23 mouse cellular contexts compared by ENCODE assay signal in genomic region chr2:130540266-130540665, GRCm38 (mm10). TPM values are rescaled to one million over a fixed set of nuclear protein-coding genes. Genes with fewer than 3 reads are reported as not detected.
DNase-seq lines count a peak whose midpoint lies in the region; ATAC-seq lines count a peak whose summit lies in the region.
"Had no signal": no experiment of that assay in that cellular context is flagged by ENCODE, and none has a peak within 500 bp of the region (broad histone marks: within the 10 kb centered on the region; RNA-seq: fewer than 3 reads in every experiment).

No protein-coding gene starts in this region.

- peak; percentile 60 for ATAC-seq in granulocyte monocyte progenitor cell, adult 5-6 weeks (replicated peaks; ENCODE audit: poor library complexity, severe bottlenecking)
- ATAC-seq in neutrophil, adult 5-6 weeks (ENCODE audit: extremely low read depth, insufficient number of reproducible peaks, low FRiP score, poor library complexity, severe bottlenecking), result peak; percentile 56; the same call in 1 of the 2 replicates
- no peak for ATAC-seq in neural tube, embryonic 15.5 days (ENCODE audit: low FRiP score)
- no peak for ATAC-seq in forebrain, embryonic 13.5 days
- ATAC-seq: hindbrain, postnatal 0 days; midbrain, embryonic 15.5 days; Patski had no signal

- no peak overlapping the region for H3K9ac ChIP-seq in neural tube, embryonic 15.5 days (replicated peaks)
- no peak overlapping the region for H3K9ac ChIP-seq in forebrain, embryonic 13.5 days
- H3K9ac ChIP-seq: embryonic facial prominence, embryonic 15.5 days; kidney, embryonic 15.5 days; midbrain, embryonic 15.5 days; neural tube, embryonic 12.5 days had no signal

- no peak overlapping the region for H3K27ac ChIP-seq in neural tube, embryonic 15.5 days (replicated peaks)
- no peak overlapping the region for H3K27ac ChIP-seq in hindbrain, embryonic 10.5 days
- H3K27ac ChIP-seq in forebrain, embryonic 13.5 days, result no peak overlapping the region
- H3K27ac ChIP-seq: embryonic facial prominence, embryonic 15.5 days; heart, adult 2 months; hindbrain, postnatal 0 days; kidney, embryonic 15.5 days; macrophage; midbrain, embryonic 15.5 days; neural tube, embryonic 12.5 days; stomach, postnatal 0 days had no signal

- H3K9me3 ChIP-seq in neural tube, embryonic 15.5 days (replicated peaks), result no peaks in the 10 kb centered on the region
- no peaks in the 10 kb centered on the region for H3K9me3 ChIP-seq in hindbrain, embryonic 10.5 days
- H3K9me3 ChIP-seq in forebrain, embryonic 13.5 days (replicated peaks), result no peaks in the 10 kb centered on the region
- H3K9me3 ChIP-seq: embryonic facial prominence, embryonic 15.5 days; kidney, embryonic 15.5 days; midbrain, embryonic 15.5 days; neural tube, embryonic 12.5 days had no signal

- no peak overlapping the region for H3K4me2 ChIP-seq in neural tube, embryonic 15.5 days
- no peak overlapping the region for H3K4me2 ChIP-seq in forebrain, embryonic 13.5 days
- H3K4me2 ChIP-seq: embryonic facial prominence, embryonic 15.5 days; kidney, embryonic 15.5 days; midbrain, embryonic 15.5 days; neural tube, embryonic 12.5 days had no signal

- peak; percentile 28 to 55 for DNase-seq in spleen, postnatal 36 days (ENCODE audit: low spot score in 2 of 2)
- no peak for DNase-seq in spleen, postnatal 14 days (ENCODE audit: low spot score in 2 of 2)
- peak; percentile 69 for DNase-seq in thymus, postnatal 4 days
- no peak for DNase-seq in hindbrain, embryonic 10.5 days (ENCODE audit: low spot score)
- DNase-seq: cerebellum, adult 11-12 months; heart, adult 2 months; lung, adult 18-20 months had no signal

- 88% methylated on average over 9 of the region's 9 CpGs for WGBS in neural tube, embryonic 15.5 days
- WGBS in hindbrain, embryonic 10.5 days, result 91% methylated on average over 9 of the region's 9 CpGs
- WGBS in forebrain, embryonic 13.5 days, result 93% methylated on average over 9 of the region's 9 CpGs

- no peaks in the 10 kb centered on the region for H3K4me1 ChIP-seq in neural tube, embryonic 15.5 days
- H3K4me1 ChIP-seq in hindbrain, embryonic 10.5 days (replicated peaks), result no peaks in the 10 kb centered on the region
- no peaks in the 10 kb centered on the region for H3K4me1 ChIP-seq in forebrain, embryonic 13.5 days
- H3K4me1 ChIP-seq: embryonic facial prominence, embryonic 15.5 days; kidney, embryonic 15.5 days; midbrain, embryonic 15.5 days; neural tube, embryonic 12.5 days had no signal

- no peaks in the 10 kb centered on the region for H3K27me3 ChIP-seq in neural tube, embryonic 15.5 days (replicated peaks)
- no peaks in the 10 kb centered on the region for H3K27me3 ChIP-seq in hindbrain, embryonic 10.5 days (ENCODE audit: insufficient read depth, poor library complexity, severe bottlenecking)
- H3K27me3 ChIP-seq in forebrain, embryonic 13.5 days, result no peaks in the 10 kb centered on the region
- H3K27me3 ChIP-seq: embryonic facial prominence, embryonic 15.5 days; kidney, embryonic 15.5 days; midbrain, embryonic 15.5 days; neural tube, embryonic 12.5 days; Patski had no signal

- no peak overlapping the region for H3K4me3 ChIP-seq in neural tube, embryonic 15.5 days (replicated peaks)
- no peak overlapping the region for H3K4me3 ChIP-seq in hindbrain, embryonic 10.5 days
- H3K4me3 ChIP-seq in forebrain, embryonic 13.5 days, result no peak overlapping the region
- H3K4me3 ChIP-seq: embryonic facial prominence, embryonic 15.5 days; heart, adult 2 months; kidney, embryonic 15.5 days; layer of hippocampus, adult 2 months; midbrain, embryonic 15.5 days; neural tube, embryonic 12.5 days had no signal

- peaks cover 93% of the 10 kb centered on the region for H3K36me3 ChIP-seq in neural tube, embryonic 15.5 days
- H3K36me3 ChIP-seq in hindbrain, embryonic 10.5 days, result peaks cover 97% of the 10 kb centered on the region
- peaks cover 96% of the 10 kb centered on the region for H3K36me3 ChIP-seq in forebrain, embryonic 13.5 days (ENCODE audit: poor library complexity, severe bottlenecking)

RNA-seq across cellular contexts. Expression of gene Mrps26, which starts 23.3 kb away (rescaled TPM):
- 66.7 and 82.1 TPM in 2 replicates for total RNA-seq in granulocyte monocyte progenitor cell, adult 5-6 weeks (2014; fragmentation: Nextera tagmentation)
- 47.1 and 52.4 TPM in 2 replicates for total RNA-seq in granulocyte monocyte progenitor cell, adult 5-6 weeks (2017)
- 22.0 and 26.0 TPM in 2 replicates for total RNA-seq in neutrophil, adult 5-6 weeks (2017)
- 105 and 107 TPM in 2 replicates for polyA plus RNA-seq in neural tube, embryonic 15.5 days (2015; fragmentation: Nextera tagmentation; extraction: Ambion mirVana)
- polyA plus RNA-seq in hindbrain, embryonic 10.5 days (2016; fragmentation: Nextera tagmentation; extraction: Ambion mirVana), result 91.1 and 100 TPM in 2 replicates
- polyA plus RNA-seq in forebrain, embryonic 13.5 days (2015; fragmentation: Nextera tagmentation; extraction: Ambion mirVana), result 73.3 and 82.9 TPM in 2 replicates

RNA-seq across cellular contexts. Expression of gene Oxt, which starts 35.7 kb away (rescaled TPM):
- not detected in 2 replicates for total RNA-seq in granulocyte monocyte progenitor cell, adult 5-6 weeks (2014; fragmentation: Nextera tagmentation)
- not detected in 2 replicates for total RNA-seq in granulocyte monocyte progenitor cell, adult 5-6 weeks (2017)
- not detected in 2 replicates for total RNA-seq in neutrophil, adult 5-6 weeks (2017)
- polyA plus RNA-seq in neural tube, embryonic 15.5 days (2015; fragmentation: Nextera tagmentation; extraction: Ambion mirVana), result not detected in 2 replicates
- polyA plus RNA-seq in hindbrain, embryonic 10.5 days (2016; fragmentation: Nextera tagmentation; extraction: Ambion mirVana), result not detected in 2 replicates
- not detected in 2 replicates for polyA plus RNA-seq in forebrain, embryonic 13.5 days (2015; fragmentation: Nextera tagmentation; extraction: Ambion mirVana)
- total RNA-seq: gastrocnemius, adult 8-10 months; heart, adult 2 months; heart, postnatal 25 days; layer of hippocampus, adult 2 months had no signal
- polyA plus RNA-seq: embryonic facial prominence, embryonic 15.5 days; forebrain, embryonic 11.5 days; heart, adult 2 months; hindbrain, postnatal 0 days; kidney, embryonic 15.5 days; macrophage; neural tube, embryonic 12.5 days; Patski; stomach, postnatal 0 days had no signal

RNA-seq across cellular contexts. Expression of gene Avp, which starts 42.1 kb away (rescaled TPM):
- total RNA-seq in granulocyte monocyte progenitor cell, adult 5-6 weeks (2014; fragmentation: Nextera tagmentation), result not detected in 2 replicates
- total RNA-seq in granulocyte monocyte progenitor cell, adult 5-6 weeks (2017), result not detected in 2 replicates
- total RNA-seq in neutrophil, adult 5-6 weeks (2017), result not detected in 2 replicates
- polyA plus RNA-seq in neural tube, embryonic 15.5 days (2015; fragmentation: Nextera tagmentation; extraction: Ambion mirVana), result not detected in 2 replicates
- polyA plus RNA-seq in hindbrain, embryonic 10.5 days (2016; fragmentation: Nextera tagmentation; extraction: Ambion mirVana), result not detected in 2 replicates
- 1.2 and 1.8 TPM in 2 replicates for polyA plus RNA-seq in forebrain, embryonic 13.5 days (2015; fragmentation: Nextera tagmentation; extraction: Ambion mirVana)
- total RNA-seq: gastrocnemius, adult 8-10 months had no signal
- polyA plus RNA-seq: embryonic facial prominence, embryonic 15.5 days; forebrain, embryonic 11.5 days; heart, adult 2 months; kidney, embryonic 15.5 days; macrophage; neural tube, embryonic 12.5 days; Patski had no signal

Comparison
In these comparisons a context has a peak if more than half of its experiments do, and no peak if none do; other contexts are left out.
1. DNase-seq: peak in spleen, postnatal 36 days (2 of 2) and thymus, postnatal 4 days (single experiment); none in spleen, postnatal 14 days (0 of 2) and hindbrain, embryonic 10.5 days (single experiment).
2. ATAC-seq: peak in granulocyte monocyte progenitor cell, adult 5-6 weeks (single experiment) and neutrophil, adult 5-6 weeks (single experiment); none in neural tube, embryonic 15.5 days (single experiment) and forebrain, embryonic 13.5 days (single experiment).